Comparison of ENCODE assay signal across 1 mouse cellular context in the genomic region with DNA sequence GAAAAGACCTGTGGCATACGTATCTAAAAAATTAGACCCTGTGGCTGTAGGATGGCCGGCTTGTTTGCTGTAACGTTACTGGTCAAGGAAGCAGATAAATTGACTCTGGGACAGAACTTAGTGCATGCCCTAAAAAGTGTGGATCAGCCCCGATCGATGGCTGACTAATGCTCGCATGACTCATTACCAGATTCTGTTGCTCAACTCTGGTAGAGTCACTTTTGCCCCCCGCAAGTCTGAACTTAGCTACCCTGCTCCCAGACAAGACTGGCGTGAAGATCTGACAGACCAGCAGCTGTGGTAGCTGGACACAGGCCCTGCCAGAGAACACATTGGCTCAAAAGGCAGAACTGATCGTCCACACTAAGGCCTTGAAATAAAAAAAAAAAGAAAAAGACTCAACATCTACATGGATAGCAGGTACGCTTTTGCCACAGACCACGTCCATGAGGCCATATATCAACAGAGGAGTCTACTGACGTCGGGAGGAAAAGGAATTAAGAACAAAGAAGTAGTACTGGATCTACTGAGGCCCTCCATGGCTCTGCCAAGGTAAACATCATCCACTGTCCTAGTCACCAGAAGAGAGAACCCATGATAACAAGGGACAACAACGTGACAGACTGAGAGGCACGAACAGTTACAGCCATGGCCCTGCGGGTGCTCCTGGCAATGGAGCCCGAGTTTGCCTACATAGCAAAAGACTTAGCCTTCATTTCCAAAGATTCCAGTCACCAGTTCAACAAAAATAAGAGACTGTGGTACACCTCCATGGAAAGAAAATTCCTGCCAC.
A peak's percentile ranks its signal among the peaks of the same experiment; 100 is the strongest.
TF ChIP-seq lines count a peak whose summit lies in the region.

No protein-coding gene starts in this region.

TF ChIP-seq in MEL, 35 proteins besides CTCF, POLR2A, EP300 and RAD21 (continued from another document):
- TF ChIP-seq SIN3A (IDR thresholded peaks at IDR 0.05; ENCODE audit: low read length) = peak; percentile 72
- peak; percentile 27; the same call in 1 of the 2 replicates for TF ChIP-seq ZNF384 (IDR thresholded peaks at IDR 0.05; ENCODE audit: low read depth, low read length)
- TF ChIP-seq ETS1 (IDR thresholded peaks at IDR 0.05; ENCODE audit: low read depth, low read length) = peak; percentile 63; the same call in 1 of the 2 replicates
- TF ChIP-seq NRF1 (IDR thresholded peaks at IDR 0.05; ENCODE audit: insufficient read depth, low read depth, low read length, poor library complexity, severe bottlenecking) = no peak
- TF ChIP-seq BHLHE40 (IDR thresholded peaks at IDR 0.05; ENCODE audit: borderline replicate concordance, low read depth, low read length) = peak; percentile 71; the same call in 1 of the 2 replicates
